Comparison of ENCODE assay signal across 8 mouse cellular contexts in genomic region chr4:46389013-46389611, GRCm38 (mm10). TPM values are rescaled to one million over a fixed set of nuclear protein-coding genes. Genes with fewer than 3 reads are reported as not detected.
DNase-seq lines count a peak whose midpoint lies in the region; ATAC-seq and TF ChIP-seq lines count a peak whose summit lies in the region.

Gene Trmo (minus strand): TSS chr4:46389437.

- H3K4me1 ChIP-seq in MEL (ENCODE audit: control insufficient read depth in 1 of 2, insufficient read depth in 2 of 2, low read length in 2 of 2), result 0 out of 4 replicates have a peak, but pooled peaks cover 0 to 2% of the 10 kb centered on the region in 2 experiments
- H3K4me1 ChIP-seq in cerebellum, adult 2 months (ENCODE audit: control insufficient read depth, insufficient read depth, low read length), result no peaks in the 10 kb centered on the region
- no peaks in the 10 kb centered on the region for H3K4me1 ChIP-seq in forebrain, postnatal 0 days (ENCODE audit: insufficient read depth)
- H3K4me1 ChIP-seq in lung, embryonic 15.5 days, result no peaks in the 10 kb centered on the region; the same call in 1 of the 2 replicates

- peak within 1 kb of the TSS; percentile 97 for H3K9ac ChIP-seq in MEL (ENCODE audit: control insufficient read depth, low read depth, low read length, poor library complexity, severe bottlenecking)
- H3K9ac ChIP-seq in forebrain, postnatal 0 days, result peak within 1 kb of the TSS; percentile 89
- H3K9ac ChIP-seq in lung, embryonic 15.5 days, result peak within 1 kb of the TSS; percentile 69

- TF ChIP-seq EP300 in MEL (IDR thresholded peaks at IDR 0.05; ENCODE audit: low read depth in 1 of 2, low read length in 2 of 2), result no peak

- under 1% methylated on average over 56 of the region's 56 CpGs for WGBS in cerebellum, adult 2 months
- WGBS in forebrain, postnatal 0 days, result 1% methylated on average over 56 of the region's 56 CpGs
- under 1% methylated on average over 56 of the region's 56 CpGs for WGBS in lung, embryonic 15.5 days

- H3K27me3 ChIP-seq in MEL (ENCODE audit: control insufficient read depth in 1 of 2, insufficient read depth in 2 of 2, low read length in 2 of 2), result no peaks in the 10 kb centered on the region
- no peaks in the 10 kb centered on the region for H3K27me3 ChIP-seq in cerebellum, adult 2 months (ENCODE audit: control insufficient read depth, insufficient read depth, low read length)
- H3K27me3 ChIP-seq in forebrain, postnatal 0 days (ENCODE audit: insufficient read depth, low read length), result no peaks in the 10 kb centered on the region
- no peaks in the 10 kb centered on the region for H3K27me3 ChIP-seq in lung, embryonic 15.5 days

- peak within 1 kb of the TSS; percentile 70 to 90 for H3K4me3 ChIP-seq in MEL (ENCODE audit: control insufficient read depth in 1 of 2, insufficient read depth in 1 of 2, low read depth in 2 of 2, low read length in 2 of 2)
- H3K4me3 ChIP-seq in cerebellum, adult 2 months (replicated peaks; ENCODE audit: insufficient read depth, low read depth, low read length), result peak within 1 kb of the TSS; percentile 86
- H3K4me3 ChIP-seq in forebrain, postnatal 0 days (ENCODE audit: low read depth, low read length), result peak within 1 kb of the TSS; percentile 78
- H3K4me3 ChIP-seq in lung, embryonic 15.5 days, result peak within 1 kb of the TSS; percentile 54

- TF ChIP-seq POLR2A in MEL (IDR thresholded peaks at IDR 0.05; ENCODE audit: control insufficient read depth in 1 of 2, insufficient read depth in 1 of 2, low read depth in 1 of 2, low read length in 2 of 2, poor library complexity in 1 of 2), result peak; percentile 96 to 99
- TF ChIP-seq POLR2A in cerebellum, adult 2 months (IDR thresholded peaks at IDR 0.05; ENCODE audit: borderline replicate concordance, insufficient read depth, low read length), result peak; percentile 91

- H3K36me3 ChIP-seq in MEL (ENCODE audit: control insufficient read depth in 1 of 2, insufficient read depth in 2 of 2, low read length in 2 of 2), result peaks cover 0 to 2% of the 10 kb centered on the region in 2 experiments; a peak in 1 of 4 replicates
- peaks cover 12% of the 10 kb centered on the region; the same call in 1 of the 2 replicates for H3K36me3 ChIP-seq in forebrain, postnatal 0 days (ENCODE audit: insufficient read depth)
- H3K36me3 ChIP-seq in lung, embryonic 15.5 days, result peaks cover 11% of the 10 kb centered on the region

- H3K9me3 ChIP-seq in MEL (replicated peaks; ENCODE audit: insufficient read depth, low read length), result no peaks in the 10 kb centered on the region
- H3K9me3 ChIP-seq in forebrain, postnatal 0 days (ENCODE audit: low read length), result no peaks in the 10 kb centered on the region
- H3K9me3 ChIP-seq in lung, embryonic 15.5 days, result no peaks in the 10 kb centered on the region

- no peak for TF ChIP-seq RAD21 in MEL (IDR thresholded peaks at IDR 0.05; ENCODE audit: low read depth, low read length)

- H3K27ac ChIP-seq in MEL (ENCODE audit: control insufficient read depth, low read depth, low read length), result peak within 1 kb of the TSS; percentile 96
- H3K27ac ChIP-seq in cerebellum, adult 2 months (ENCODE audit: insufficient read depth, low read length), result peak within 1 kb of the TSS; percentile 84
- H3K27ac ChIP-seq in forebrain, postnatal 0 days (ENCODE audit: low read depth, low read length), result peak within 1 kb of the TSS; percentile 94
- peak within 1 kb of the TSS; percentile 93 for H3K27ac ChIP-seq in lung, embryonic 15.5 days

- H3K4me2 ChIP-seq in forebrain, postnatal 0 days (ENCODE audit: low read depth), result peak within 1 kb of the TSS; percentile 67
- H3K4me2 ChIP-seq in lung, embryonic 15.5 days, result peak within 1 kb of the TSS; percentile 71

- peak; percentile 98 for DNase-seq in MEL (ENCODE audit: low read depth, low spot score)
- peak; percentile 95 to 97 for DNase-seq in cerebellum, adult 2 months
- peak; percentile 99 for DNase-seq in forebrain, postnatal 0 days
- DNase-seq in heart, postnatal 4 days, result peak; percentile 96
- peak; percentile 92 to 95 for DNase-seq in layer of hippocampus, adult 8-10 months (ENCODE audit: low spot score in 2 of 2)
- DNase-seq in ovary, adult 18-20 months (ENCODE audit: low spot score), result peak; percentile 89
- DNase-seq in thymus, postnatal 0 days (ENCODE audit: low spot score), result peak; percentile 98

- 0 out of 6 replicates have a peak, but pooled peaks of 1 of the 3 experiments have one; percentile 0 for TF ChIP-seq CTCF in MEL (IDR thresholded peaks at IDR 0.05 in 2 of 3, conservative IDR thresholded peaks at IDR 0.05 in 1 of 3; ENCODE audit: control insufficient read depth in 1 of 3, insufficient read depth in 1 of 3, low read depth in 2 of 3, low read length in 3 of 3, poor library complexity in 1 of 3, severe bottlenecking in 1 of 3)
- TF ChIP-seq CTCF in cerebellum, adult 2 months (IDR thresholded peaks at IDR 0.05; ENCODE audit: borderline replicate concordance, insufficient read depth, low read depth, low read length), result no peak; the same call in 1 of the 2 replicates
- peak; percentile 17; the same call in 1 of the 2 replicates for TF ChIP-seq CTCF in forebrain, postnatal 0 days (IDR thresholded peaks at IDR 0.05; ENCODE audit: low read depth)

- H3K79me2 ChIP-seq in MEL (ENCODE audit: control insufficient read depth, insufficient read depth, low read length, poor library complexity), result peaks cover 5% of the 10 kb centered on the region; the same call in 1 of the 2 replicates

- ATAC-seq in forebrain, postnatal 0 days, result peak; percentile 97
- ATAC-seq in lung, embryonic 15.5 days (ENCODE audit: borderline replicate concordance, extremely low read depth, low FRiP score, low TSS enrichment), result peak; percentile 95

TF ChIP-seq in MEL, 35 proteins besides CTCF, POLR2A, EP300 and RAD21 (continues in another document):
- TF ChIP-seq TCF12 (IDR thresholded peaks at IDR 0.05; ENCODE audit: low read depth, low read length) (peak; percentile 71), POLR2AphosphoS5 (IDR thresholded peaks at IDR 0.05; ENCODE audit: borderline replicate concordance, low read depth, low read length) (peak; percentile 87), BHLHE40 (IDR thresholded peaks at IDR 0.05; ENCODE audit: borderline replicate concordance, low read depth, low read length) (no peak), USF2 (IDR thresholded peaks at IDR 0.05; ENCODE audit: borderline replicate concordance in 1 of 2, insufficient read depth in 1 of 2, low read depth in 1 of 2, low read length in 2 of 2) (peak; percentile 90 to 97), MYC (IDR thresholded peaks at IDR 0.05; ENCODE audit: low read depth, low read length) (peak; percentile 100), NELFE (IDR thresholded peaks at IDR 0.05; ENCODE audit: low read depth, low read length) (peak; percentile 90), ETS1 (IDR thresholded peaks at IDR 0.05; ENCODE audit: low read depth, low read length) (peak; percentile 86), HCFC1 (IDR thresholded peaks at IDR 0.05; ENCODE audit: low read depth, low read length) (peak; percentile 85), KAT2A (conservative IDR thresholded peaks at IDR 0.05; ENCODE audit: low read depth, low read length) (no peak), MAX (IDR thresholded peaks at IDR 0.05; ENCODE audit: low read length) (peak; percentile 97), CHD2 (IDR thresholded peaks at IDR 0.05; ENCODE audit: low read length) (no peak), MYB (IDR thresholded peaks at IDR 0.05; ENCODE audit: low read depth, low read length) (no peak), ZMIZ1 (IDR thresholded peaks at IDR 0.05; ENCODE audit: low read depth, low read length) (peak; percentile 60), ZKSCAN1 (IDR thresholded peaks at IDR 0.05; ENCODE audit: low read depth, low read length) (no peak), ZNF384 (IDR thresholded peaks at IDR 0.05; ENCODE audit: low read depth, low read length) (no peak), JUND (IDR thresholded peaks at IDR 0.05; ENCODE audit: low read depth, low read length) (no peak), GABPA (IDR thresholded peaks at IDR 0.05; ENCODE audit: low read depth, low read length) (no peak), RCOR1 (IDR thresholded peaks at IDR 0.05; ENCODE audit: low read depth, low read length) (no peak), UBTF (IDR thresholded peaks at IDR 0.05; ENCODE audit: borderline replicate concordance, insufficient read depth, low read depth, low read length) (no peak), SIN3A (IDR thresholded peaks at IDR 0.05; ENCODE audit: low read length) (peak; percentile 96), MAFK (IDR thresholded peaks at IDR 0.05; ENCODE audit: borderline replicate concordance, low read depth, low read length) (no peak), SMC3 (IDR thresholded peaks at IDR 0.05; ENCODE audit: low read depth, low read length) (no peak), CHD1 (IDR thresholded peaks at IDR 0.05; ENCODE audit: low read depth, low read length) (no peak), TBP (IDR thresholded peaks at IDR 0.05; ENCODE audit: low read depth, low read length) (peak; percentile 81), MEF2A (IDR thresholded peaks at IDR 0.05; ENCODE audit: extremely low read depth, insufficient replicate concordance, low read depth, low read length, poor library complexity, severe bottlenecking) (no peak), NRF1 (IDR thresholded peaks at IDR 0.05; ENCODE audit: insufficient read depth, low read depth, low read length, poor library complexity, severe bottlenecking) (peak; percentile 75), TAL1 (IDR thresholded peaks at IDR 0.05; ENCODE audit: low read length) (no peak), MXI1 (IDR thresholded peaks at IDR 0.05; ENCODE audit: low read depth, low read length) (peak; percentile 99), ELF1 (IDR thresholded peaks at IDR 0.05; ENCODE audit: low read depth, low read length) (peak; percentile 76), USF1 (IDR thresholded peaks at IDR 0.05; ENCODE audit: low read depth, low read length) (peak; percentile 95), MAZ (IDR thresholded peaks at IDR 0.05; ENCODE audit: low read depth, low read length) (no peak)

RNA-seq across cellular contexts. Expression of gene Trmo, which starts in this region (rescaled TPM):
- 4.1 and 5.0 TPM in 2 replicates for total RNA-seq in MEL (2012; rRNA removed)
- 1 to 10 TPM in 1 of 2 experiments, not detected in 1; 3.5 TPM for polyA plus RNA-seq in MEL (2012; ENCODE audit: insufficient read depth in 1 of 2, insufficient read length in 2 of 2, low read depth in 1 of 2, low replicate concordance in 2 of 2, missing spikeins in 1 of 2)
- polyA plus RNA-seq in cerebellum, adult 2 months (2012; rRNA removed), result 7.7 and 8.1 TPM in 2 replicates
- total RNA-seq in forebrain, postnatal 0 days (2014; rRNA removed), result 9.0 and 10.4 TPM in 2 replicates
- 6.5 and 6.7 TPM in 2 replicates for polyA plus RNA-seq in forebrain, postnatal 0 days (2015; fragmentation: Nextera tagmentation; extraction: Ambion mirVana)
- total RNA-seq in heart, postnatal 4 days (2021), result 1 to 10 TPM; 3.8 to 5.4 TPM
- total RNA-seq in layer of hippocampus, adult 8-10 months (2022), result 1 to 10 TPM; 4.8 to 6.9 (median 5.6) TPM
- polyA plus RNA-seq in lung, embryonic 15.5 days (2015; fragmentation: Nextera tagmentation; extraction: Ambion mirVana), result 10.0 and 11.2 TPM in 2 replicates
- polyA plus RNA-seq in thymus, postnatal 0 days (2015; fragmentation: Nextera tagmentation; extraction: Ambion mirVana), result 19.9 and 20.9 TPM in 2 replicates

Comparison
In these comparisons a context has a peak if more than half of its experiments do, and no peak if none do; other contexts are left out.
1. Peak in every context shown above with its lines: DNase-seq, ATAC-seq, H3K4me3 ChIP-seq and H3K27ac ChIP-seq.